Mouse (Mus musculus) gastrocnemius, postnatal 14 days (tissue): ENCODE data around the gene Huwe1. TPM values are rescaled to one million over a fixed set of nuclear protein-coding genes. Genes with fewer than 3 reads are reported as not detected.

Experiments used
- DNase-seq: peaks from one replicate; pipeline ENCODE4 v3.0.0; 2021; ENCODE audit warnings: mixed read lengths
- intact Hi-C: fragments of 180-260 bp; cut with DNase I; formaldehyde crosslinking; loops from one replicate; pipeline ENCODE4 v1.15.1; 2025; ENCODE audit warnings: low total_unique reads
- microRNA-seq, 2 experiments: library from miRNA; unstranded; fragments of <30 nt; microRNA quantifications; one replicate each; pipeline ENCODE4 v1.2.0; 2021
- total RNA-seq, 2 experiments: library from RNA; stranded (reverse); gene quantifications; 2 replicates each; pipeline ENCODE4 v1.2.3; 2021

Huwe1 gene
- total RNA-seq, 2 experiments from 2014 or later: 92.3 to 105 TPM

DNA sequence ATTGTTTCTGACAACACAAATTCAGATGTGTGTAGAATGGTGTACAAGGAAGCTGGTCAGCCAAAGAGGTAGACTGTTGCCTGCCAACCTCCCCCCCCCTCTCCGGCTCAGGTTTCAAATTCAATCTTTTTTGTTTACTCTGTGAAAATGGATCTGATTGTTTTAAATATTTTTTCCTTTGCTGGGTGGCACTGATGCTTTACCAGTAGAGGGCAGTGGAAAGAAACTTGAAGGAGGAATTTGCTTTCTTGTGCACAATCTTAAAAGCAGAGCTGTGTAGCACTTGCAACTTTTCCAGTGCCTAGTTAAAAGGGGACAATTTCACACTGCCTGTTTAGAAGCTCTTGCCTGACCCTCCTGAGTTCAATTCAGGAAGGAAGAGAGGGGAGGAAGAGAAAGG lies 146.4 kb downstream of the Huwe1 start:
- DNase-seq: no peak
- intact Hi-C loops: loop anchor here (10.0 kb wide), 1 partner anchor 208 kb away; no protein-coding TSS in a partner anchor

DNA sequence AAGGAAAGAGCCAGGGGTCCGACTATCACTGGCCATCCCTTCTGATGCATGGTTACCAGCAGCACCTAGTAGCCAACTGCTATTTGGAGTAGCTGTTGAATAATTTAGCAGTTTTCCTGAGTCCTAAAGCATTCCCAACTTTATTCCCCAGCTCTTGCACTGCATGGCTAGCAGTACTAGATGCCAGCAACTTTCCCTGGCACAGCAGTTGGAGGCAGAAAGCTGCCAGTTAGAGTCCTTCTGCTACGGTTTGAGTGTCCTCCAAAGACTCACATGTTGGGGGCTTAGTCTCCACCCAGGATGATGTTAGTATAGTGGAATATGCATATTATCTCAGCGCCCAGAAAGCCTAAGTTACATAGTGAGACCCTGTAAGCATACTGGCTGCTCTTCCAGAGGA lies 147.2 kb downstream of the Huwe1 start:
- DNase-seq: no peak

DNA sequence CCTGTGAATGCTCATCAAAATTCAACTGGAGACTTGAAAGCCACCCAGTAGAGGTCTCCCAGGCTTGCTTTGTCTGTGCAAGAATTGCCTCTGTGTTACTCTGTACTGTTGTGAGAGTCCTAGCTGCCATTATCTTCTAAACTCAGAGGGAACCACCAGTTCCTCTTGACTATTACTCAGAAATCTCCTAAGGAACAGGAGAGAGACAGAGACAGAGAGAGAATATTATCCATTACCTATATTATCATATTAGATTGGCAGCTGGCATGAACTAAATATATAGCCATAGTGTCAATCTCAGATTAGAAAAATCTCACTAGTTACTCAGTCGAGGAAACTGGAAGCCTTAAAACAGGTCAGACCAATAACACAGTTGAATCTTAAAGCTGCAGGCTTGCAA lies 149.6 kb downstream of the Huwe1 start:
- intact Hi-C loops: no loop called here
- no peak for DNase-seq

More for the DNA sequence above, 147.2 kb downstream of the Huwe1 start:
- intact Hi-C loops: loop anchor here (10.0 kb wide), 1 partner anchor 207 kb away; no protein-coding TSS in a partner anchor

DNA sequence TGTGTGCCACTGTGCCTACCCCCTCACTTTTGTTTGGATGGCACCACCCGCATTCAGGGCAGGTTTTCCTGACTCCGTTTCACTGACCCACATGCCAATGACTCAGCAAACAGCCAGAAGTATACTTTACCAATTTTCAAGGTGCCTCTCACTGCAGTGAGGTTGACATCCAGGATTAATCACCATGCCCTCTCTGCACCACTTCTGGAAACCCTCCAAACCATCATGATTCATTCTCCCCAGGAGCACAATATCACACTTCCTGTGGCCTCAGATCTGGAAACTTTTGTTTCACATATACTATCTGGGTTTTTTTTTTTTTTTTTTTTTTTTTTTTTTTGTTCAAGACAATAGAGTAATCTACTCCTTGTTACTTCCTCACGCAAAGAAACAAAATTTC lies 150.6 kb downstream of the Huwe1 start:
- no peak for DNase-seq
- intact Hi-C loops: no loop called here

Small RNA genes within 50 kb of the gene (microRNA-seq; reads per million reads assigned to microRNA genes)
- gene Mir3113: 0 reads per million in 2 experiments
- gene Mir98: 3,743 to 3,881 reads per million in 2 experiments
- gene Mirlet7f-2: 4,601 to 4,817 reads per million in 2 experiments

Other genes with a start within 250 kb of the Huwe1 start
- gene Hsd17b10, start 201.0 kb downstream of the Huwe1 start, total RNA-seq: 10 to 100 TPM; 81.7 to 91.4 TPM
- gene Ribc1, start 215.5 kb downstream of the Huwe1 start, total RNA-seq: under 1 TPM; 0.18 to 0.44 TPM
- gene Smc1a, start 215.6 kb downstream of the Huwe1 start, total RNA-seq: 10 to 100 TPM; 27.7 to 28.5 TPM